Comparison of ENCODE assay signal across 8 mouse cellular contexts in the genomic region with DNA sequence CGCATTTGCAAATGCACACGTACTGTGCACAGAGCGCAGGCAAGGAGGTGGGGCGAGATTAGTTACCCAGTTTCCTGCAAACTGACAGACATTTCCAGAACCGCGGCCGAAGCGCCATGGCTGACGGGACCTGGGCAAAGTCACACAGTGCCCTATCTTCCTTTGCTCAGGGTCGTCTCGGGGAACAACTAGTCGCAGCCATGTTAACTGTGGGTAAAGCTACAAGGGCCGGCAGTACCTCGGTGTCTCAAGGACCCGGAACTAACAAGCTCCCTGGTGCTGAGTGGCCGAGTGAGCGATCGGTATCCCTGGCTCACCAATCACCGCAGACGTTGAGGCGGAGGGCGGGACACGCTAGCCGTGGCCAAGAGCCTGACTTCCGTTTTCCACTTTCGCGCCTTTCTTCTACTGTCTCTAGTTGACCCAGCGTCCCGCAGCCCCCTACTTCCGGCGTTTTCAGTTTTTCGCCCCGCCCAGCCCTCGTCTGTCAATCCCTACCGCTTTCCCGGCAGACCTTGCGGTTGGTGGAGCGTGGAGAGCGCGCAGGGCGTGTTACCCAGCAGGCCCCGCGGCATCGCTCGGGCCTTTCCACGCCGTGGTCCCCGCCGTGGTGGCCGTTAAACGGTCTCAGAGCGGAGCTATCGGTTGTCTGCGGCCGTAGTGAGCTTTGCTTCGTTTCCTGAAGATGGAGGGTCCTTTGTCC. TPM values are rescaled to one million over a fixed set of nuclear protein-coding genes. Genes with fewer than 3 reads are reported as not detected.
A peak's percentile ranks its signal among the peaks of the same experiment; 100 is the strongest.
DNase-seq lines count a peak whose midpoint lies in the region; ATAC-seq lines count a peak whose summit lies in the region.

A gene (minus strand): TSS at position 465 of the 703 bp plus-strand sequence.

- peaks cover 63% of the 10 kb centered on the region for H3K36me3 ChIP-seq in hindbrain, embryonic 14.5 days (replicated peaks; ENCODE audit: control insufficient read depth, insufficient read depth)

- ATAC-seq in hindbrain, embryonic 14.5 days (ENCODE audit: low FRiP score): peak; percentile 100

- H3K9ac ChIP-seq in hindbrain, embryonic 14.5 days: peak within 1 kb of the TSS; percentile 97

- WGBS in hindbrain, embryonic 14.5 days: under 1% methylated on average over 56 of the region's 56 CpGs

- H3K27ac ChIP-seq in hindbrain, embryonic 14.5 days: peak within 1 kb of the TSS; percentile 92

- no peaks in the 10 kb centered on the region for H3K27me3 ChIP-seq in hindbrain, embryonic 14.5 days (ENCODE audit: control insufficient read depth, insufficient read depth, low read length)

- no peaks in the 10 kb centered on the region for H3K9me3 ChIP-seq in hindbrain, embryonic 14.5 days (ENCODE audit: control insufficient read depth, low read length)

- DNase-seq in R1 (ENCODE audit: low read depth, low spot score): peak; percentile 100
- peak; percentile 98 to 99 for DNase-seq in cerebellum, postnatal 25 days
- DNase-seq in frontal cortex, postnatal 25 days (ENCODE audit: low spot score in 2 of 2): peak; percentile 96 to 99
- peak; percentile 99 for DNase-seq in hindbrain, embryonic 14.5 days (ENCODE audit: low spot score)
- DNase-seq in layer of hippocampus, postnatal 36 days: peak; percentile 99 to 100
- peak; percentile 100 for DNase-seq in lung, postnatal 36 days
- DNase-seq in retina, postnatal 1 day: peak; percentile 100
- DNase-seq in urinary bladder, adult 18-20 months (ENCODE audit: low spot score in 2 of 2): peak; percentile 94 to 99

- H3K4me1 ChIP-seq in hindbrain, embryonic 14.5 days (replicated peaks; ENCODE audit: control insufficient read depth, insufficient read depth, low read length): peaks cover 19% of the 10 kb centered on the region

- H3K4me2 ChIP-seq in hindbrain, embryonic 14.5 days (replicated peaks): peak within 1 kb of the TSS; percentile 92

- H3K4me3 ChIP-seq in hindbrain, embryonic 14.5 days (replicated peaks; ENCODE audit: low read length): peak within 1 kb of the TSS; percentile 94

RNA-seq across cellular contexts. Expression of the gene that starts here (rescaled TPM):
- 112 and 138 TPM in 2 replicates for polyA plus RNA-seq in hindbrain, embryonic 14.5 days (2014; fragmentation: Nextera tagmentation; extraction: Ambion mirVana)
- 10 to 100 TPM; 61.5 to 64.5 TPM for total RNA-seq in layer of hippocampus, postnatal 36 days (2021)

Comparison
In these comparisons a context has a peak if more than half of its experiments do, and no peak if none do; other contexts are left out.
1. Peak in every context shown above with its lines: DNase-seq, ATAC-seq, H3K4me3 ChIP-seq and H3K27ac ChIP-seq.